Mouse (Mus musculus): ENCODE results near the gene Ppp1r12c.

- TF ChIP-seq CTCF (IDR thresholded peaks at IDR 0.05; ENCODE audit: extremely low read depth, insufficient read length, insufficient replicate concordance, low read depth, low read length) = peak; percentile 40; the same call in 1 of the 2 replicates
- no peak for TF ChIP-seq POLR2A (IDR thresholded peaks at IDR 0.05; ENCODE audit: low read depth, low read length)
These were observed 54.3 kb downstream of the Ppp1r12c start for GRCm38 (mm10) chr7:4447138-4447537.
